Mouse (Mus musculus) heart, adult 2 months (tissue): ENCODE measurements at regions not wholly inside any gene's neighbourhood (a gene's known extent, or its start where the extent isn't known, plus 50 kb on each side); places are given as distances from the start of the nearest gene placed in this dataset.

ENCODE experiments used
- DNase-seq, 2 experiments: peaks; one replicate each; pipeline ENCODE4 v3.0.0; 2021
- H3K27ac ChIP-seq: fragments of 200-600 bp; 2 replicates; pipeline ENCODE4 v1.8.1; 2022
- H3K27me3 ChIP-seq: fragments of 200-500 bp; 2 replicates; pipeline ENCODE4 v1.6.1; 2012; ENCODE audit warnings: mild to moderate bottlenecking, low read length, inconsistent platforms, mixed read lengths; ENCODE audit not compliant: control insufficient read depth, insufficient read depth
- H3K36me3 ChIP-seq: fragments of 200-500 bp; 2 replicates; pipeline ENCODE4 v1.6.1; 2012; ENCODE audit warnings: low read length, inconsistent platforms; ENCODE audit not compliant: control insufficient read depth, insufficient read depth
- H3K4me1 ChIP-seq: fragments of 200-500 bp; 2 replicates; pipeline ENCODE4 v1.6.1; 2011; ENCODE audit warnings: low read length; ENCODE audit not compliant: control insufficient read depth, insufficient read depth
- H3K4me3 ChIP-seq: fragments of 200-600 bp; 2 replicates; pipeline ENCODE4 v1.8.1; 2022
- H3K79me2 ChIP-seq: fragments of 200-500 bp; replicated peaks from 2 replicates; pipeline ENCODE4 v1.6.1; 2012; ENCODE audit warnings: mild to moderate bottlenecking, inconsistent platforms, low read length, moderate library complexity, mixed read lengths; ENCODE audit not compliant: control insufficient read depth, insufficient read depth
- H3K9ac ChIP-seq: fragments of 200-500 bp; 2 replicates; pipeline ENCODE4 v1.6.1; 2012; ENCODE audit warnings: low read depth, mild to moderate bottlenecking, control low read depth, inconsistent platforms, low read length, mixed read lengths
- CTCF ChIP-seq: fragments of 200-600 bp; IDR thresholded peaks from 2 replicates; pipeline ENCODE4 v1.8.1; 2022; ENCODE audit warnings: antibody characterized with exemption, mild to moderate bottlenecking, moderate library complexity
- EP300 ChIP-seq: fragments of 200-500 bp; IDR thresholded peaks from 2 replicates; pipeline ENCODE4 v1.6.1; 2011; ENCODE audit warnings: low read depth, low read length, control low read depth; ENCODE audit not compliant: insufficient read depth
- POLR2A ChIP-seq: fragments of 200-500 bp; IDR thresholded peaks from 2 replicates; pipeline ENCODE4 v1.6.1; 2011; ENCODE audit warnings: mild to moderate bottlenecking, low read depth, low read length, control low read depth; ENCODE audit not compliant: insufficient read depth
- WGBS: fragments of 180-500 bp; shearing (Covaris S2); methylation state at CpG from one replicate; pipeline ENCODE4 v1.1.7; 2018; 5-methylcytosine and 5-hydroxymethylcytosine counted together
- intact Hi-C: fragments of 180-260 bp; cut with DNase I; formaldehyde crosslinking; loops from one replicate; pipeline ENCODE4 v1.15.1; 2025

GRCm38 (mm10) chr2:47994185-47994584 is 819.7 kb upstream of the Acvr2a start:
- no peak overlapping the region for H3K9ac ChIP-seq
- no peak overlapping the region for H3K4me3 ChIP-seq
- TF ChIP-seq EP300 = no peak
- no peak for TF ChIP-seq POLR2A
- no peaks in the 10 kb centered on the region for H3K36me3 ChIP-seq
- no peaks in the 10 kb centered on the region for H3K27me3 ChIP-seq
- no peak for DNase-seq
- H3K4me1 ChIP-seq = no peaks in the 10 kb centered on the region
- intact Hi-C loops = no loop called here
- no peak overlapping the region for H3K27ac ChIP-seq
- 85% methylated on average over 5 of the region's 5 CpGs for WGBS
- no peaks in the 10 kb centered on the region for H3K79me2 ChIP-seq

- Histone ChIP-seq H3K27ac (no peak overlapping the region), H3K4me1 (no peaks in the 10 kb centered on the region), H3K4me3 (no peak overlapping the region), H3K36me3 (no peaks in the 10 kb centered on the region), H3K9ac (no peak overlapping the region), H3K79me2 (no peaks in the 10 kb centered on the region), H3K27me3 (no peaks in the 10 kb centered on the region)
- 93% methylated on average over 6 of the region's 6 CpGs for WGBS
- DNase-seq = no peak
- intact Hi-C loops = loop anchor here (1.0 to 10.0 kb wide), 4 partner anchors 544 to 1314 kb away; partner anchors contain the start of gene Acvr2a
- TF ChIP-seq EP300 = no peak
- no peak for TF ChIP-seq POLR2A
- TF ChIP-seq CTCF = no peak
These were observed 812.7 kb upstream of the Acvr2a start for GRCm38 (mm10) chr2:48001230-48001629.

GRCm38 (mm10) chr2:48001800-48002507 is 812.0 kb upstream of the Acvr2a start:
- H3K36me3 ChIP-seq = no peaks in the 10 kb centered on the region
- H3K27ac ChIP-seq = no peak overlapping the region
- no peaks in the 10 kb centered on the region for H3K4me1 ChIP-seq
- H3K79me2 ChIP-seq = no peaks in the 10 kb centered on the region
- intact Hi-C loops = loop anchor here (1.0 to 10.0 kb wide), 4 partner anchors 543 to 1313 kb away; partner anchors contain the start of gene Acvr2a
- WGBS = 33% methylated on average over 11 of the region's 11 CpGs
- H3K9ac ChIP-seq = no peak overlapping the region
- no peaks in the 10 kb centered on the region for H3K27me3 ChIP-seq
- DNase-seq = no peak
- TF ChIP-seq POLR2A = no peak
- no peak for TF ChIP-seq EP300
- TF ChIP-seq CTCF = no peak; the same call in 1 of the 2 replicates
- H3K4me3 ChIP-seq = no peak overlapping the region

DNA sequence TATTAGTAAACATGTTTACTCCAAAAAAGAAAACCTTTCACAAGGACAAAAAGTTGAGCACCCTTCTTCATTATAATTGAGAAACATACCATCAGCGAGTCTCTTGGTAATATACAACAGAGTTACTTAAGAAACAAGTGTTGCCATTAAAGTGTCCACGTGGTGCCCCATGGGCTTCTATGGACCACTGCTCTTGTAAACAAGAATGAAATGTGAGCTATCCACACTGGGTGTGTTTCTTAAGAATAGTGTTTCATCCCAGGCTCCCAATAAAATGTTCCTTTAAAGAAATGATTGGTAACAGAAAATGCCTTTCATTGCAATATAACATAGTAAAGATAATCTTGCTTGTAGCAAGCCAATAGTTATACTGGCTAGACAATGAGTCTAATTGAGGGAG is 803.6 kb upstream of the Acvr2a start:
- Histone ChIP-seq H3K9ac (no peak overlapping the region), H3K36me3 (no peaks in the 10 kb centered on the region), H3K27me3 (no peaks in the 10 kb centered on the region), H3K4me3 (no peak overlapping the region), H3K79me2 (no peaks in the 10 kb centered on the region), H3K4me1 (no peaks in the 10 kb centered on the region), H3K27ac (no peak overlapping the region)
- TF ChIP-seq POLR2A = no peak
- TF ChIP-seq EP300 = no peak
- TF ChIP-seq CTCF = no peak
- 88% methylated on average over 2 of the region's 2 CpGs for WGBS
- DNase-seq = no peak
- intact Hi-C loops = no loop called here

- no peak for TF ChIP-seq CTCF
- Histone ChIP-seq H3K27me3 (no peaks in the 10 kb centered on the region), H3K4me3 (no peak overlapping the region), H3K79me2 (no peaks in the 10 kb centered on the region), H3K9ac (no peak overlapping the region), H3K36me3 (no peaks in the 10 kb centered on the region), H3K4me1 (no peaks in the 10 kb centered on the region), H3K27ac (no peak overlapping the region)
- WGBS = 86% methylated on average over 7 of the region's 7 CpGs
- intact Hi-C loops = no loop called here
- DNase-seq = no peak
These were observed 786.4 kb upstream of the Acvr2a start for GRCm38 (mm10) chr2:48027559-48027958.

GRCm38 (mm10) chr2:48061375-48061774 is 752.5 kb upstream of the Acvr2a start:
- 35% methylated on average over 1 of the region's 1 CpGs for WGBS
- H3K4me1 ChIP-seq = no peaks in the 10 kb centered on the region
- DNase-seq = no peak
- H3K9ac ChIP-seq = no peak overlapping the region
- no peaks in the 10 kb centered on the region for H3K27me3 ChIP-seq
- no peak overlapping the region for H3K4me3 ChIP-seq
- intact Hi-C loops = no loop called here
- H3K36me3 ChIP-seq = no peaks in the 10 kb centered on the region
- H3K79me2 ChIP-seq = no peaks in the 10 kb centered on the region
- H3K27ac ChIP-seq = no peak overlapping the region
- no peak for TF ChIP-seq POLR2A
- TF ChIP-seq EP300 = no peak
- TF ChIP-seq CTCF = no peak
